Mouse (Mus musculus) induced T-regulatory cell, adult 2 months (primary cell): Measurements from ENCODE around the gene Tns1.

Experiments
- DNase-seq: peaks from one replicate; pipeline ENCODE4 v3.0.0-alpha.2; 2012; ENCODE audit warnings: low read depth

The Tns1 gene

GRCm38 (mm10) chr1:74031771-74032609 is 92.3 kb downstream of the Tns1 start:
- no peak for DNase-seq

GRCm38 (mm10) chr1:74030901-74031360 is 93.3 kb downstream of the Tns1 start:
- no peak for DNase-seq

- DNase-seq: no peak
These were observed 94.0 kb downstream of the Tns1 start for GRCm38 (mm10) chr1:74030285-74030684.

- DNase-seq: no peak
These were observed 94.6 kb downstream of the Tns1 start for GRCm38 (mm10) chr1:74029669-74030068.

GRCm38 (mm10) chr1:74028881-74029266 is 95.4 kb downstream of the Tns1 start:
- no peak for DNase-seq

- no peak for DNase-seq
These were observed 96.0 kb downstream of the Tns1 start for GRCm38 (mm10) chr1:74028118-74028880.

GRCm38 (mm10) chr1:74027559-74028091 is 96.6 kb downstream of the Tns1 start:
- DNase-seq: no peak

- no peak for DNase-seq
These were observed 97.5 kb downstream of the Tns1 start for GRCm38 (mm10) chr1:74026703-74027195.

GRCm38 (mm10) chr1:74025651-74026226 is 98.5 kb downstream of the Tns1 start:
- no peak for DNase-seq

GRCm38 (mm10) chr1:74025227-74025626 is 99.0 kb downstream of the Tns1 start:
- DNase-seq: no peak

- no peak for DNase-seq
These were observed 99.6 kb downstream of the Tns1 start for GRCm38 (mm10) chr1:74024452-74025190.

GRCm38 (mm10) chr1:74022998-74023397 is 101.3 kb downstream of the Tns1 start:
- no peak for DNase-seq

GRCm38 (mm10) chr1:74022536-74022935 is 101.7 kb downstream of the Tns1 start:
- no peak for DNase-seq

GRCm38 (mm10) chr1:74020235-74020634 is 104.0 kb downstream of the Tns1 start:
- DNase-seq: no peak

GRCm38 (mm10) chr1:74017399-74018172 is 106.7 kb downstream of the Tns1 start:
- no peak for DNase-seq

GRCm38 (mm10) chr1:74016618-74017017 is 107.6 kb downstream of the Tns1 start:
- no peak for DNase-seq

- no peak for DNase-seq
These were observed 108.6 kb downstream of the Tns1 start for GRCm38 (mm10) chr1:74015513-74016234.

- no peak for DNase-seq
These were observed 109.5 kb downstream of the Tns1 start for GRCm38 (mm10) chr1:74014538-74015327.

- DNase-seq: no peak
These were observed 110.8 kb downstream of the Tns1 start for GRCm38 (mm10) chr1:74013296-74014031.
